Mouse (Mus musculus) erythroblast, embryonic 14.5 days (primary cell): ENCODE results near the gene Serpina1b.
"Not testable (repeated sequence)": the region's sequence is repeated elsewhere in the genome, so short reads cannot be mapped to it uniquely, and the experiment has no call there.

ENCODE experiments used
- GATA1 ChIP-seq: IDR thresholded peaks from 2 replicates; pipeline ENCODE4 v1.6.1; 2012; ENCODE audit warnings: low read length, inconsistent platforms, mixed read lengths
- TAL1 ChIP-seq: IDR thresholded peaks from 3 replicates; pipeline ENCODE4 v1.6.1; 2012; ENCODE audit warnings: low read length, inconsistent platforms, mixed read lengths

GRCm38 (mm10) chr12:103679853-103680252 is 150.3 kb downstream of the Serpina1b start:
- TF ChIP-seq GATA1, TAL1: not testable (repeated sequence)
